22 mouse cellular contexts compared by ENCODE assay signal in genomic region chr3:153511151-153511580, GRCm38 (mm10).
DNase-seq lines count a peak whose midpoint lies in the region; ATAC-seq and TF ChIP-seq lines count a peak whose summit lies in the region.
"Had no signal": no experiment of that assay in that cellular context is flagged by ENCODE, and none has a peak within 500 bp of the region (broad histone marks: within the 10 kb centered on the region; RNA-seq: fewer than 3 reads in every experiment).

No protein-coding gene starts in this region.

- H3K36me3 ChIP-seq in kidney, postnatal 0 days (ENCODE audit: insufficient read depth, low read length) = peaks cover 3% of the 10 kb centered on the region; the same call in 1 of the 2 replicates
- peaks cover 1% of the 10 kb centered on the region; the same call in 1 of the 2 replicates for H3K36me3 ChIP-seq in kidney, embryonic 15.5 days
- H3K36me3 ChIP-seq in MEL (ENCODE audit: control insufficient read depth in 1 of 2, insufficient read depth in 2 of 2, low read length in 2 of 2) = peaks cover 6 to 43% of the 10 kb centered on the region in 2 experiments
- peaks cover 6% of the 10 kb centered on the region; the same call in 1 of the 2 replicates for H3K36me3 ChIP-seq in embryonic facial prominence, embryonic 12.5 days
- H3K36me3 ChIP-seq in kidney, embryonic 14.5 days (ENCODE audit: control insufficient read depth, insufficient read depth, low read length) = no peaks in the 10 kb centered on the region
- H3K36me3 ChIP-seq: heart, embryonic 12.5 days; hindbrain, embryonic 15.5 days; intestine, embryonic 15.5 days; neural tube, embryonic 15.5 days had no signal

- H3K4me3 ChIP-seq in kidney, postnatal 0 days (replicated peaks; ENCODE audit: low read depth, low read length) = no peak overlapping the region
- H3K4me3 ChIP-seq in kidney, embryonic 15.5 days (replicated peaks) = no peak overlapping the region
- H3K4me3 ChIP-seq in MEL (ENCODE audit: control insufficient read depth in 1 of 2, insufficient read depth in 1 of 2, low read depth in 2 of 2, low read length in 2 of 2) = peak overlapping the region; percentile 32 to 54
- H3K4me3 ChIP-seq in embryonic facial prominence, embryonic 12.5 days = no peak overlapping the region
- H3K4me3 ChIP-seq in kidney, embryonic 14.5 days (ENCODE audit: low read length) = no peak overlapping the region
- H3K4me3 ChIP-seq: embryonic facial prominence, embryonic 13.5 days; heart, embryonic 12.5 days; hindbrain, embryonic 15.5 days; intestine, embryonic 15.5 days; neural tube, embryonic 15.5 days had no signal

- peak in 1 of 2 experiments; percentile 62; a peak in 1 of 4 replicates for TF ChIP-seq POLR2A in MEL (IDR thresholded peaks at IDR 0.05; ENCODE audit: control insufficient read depth in 1 of 2, insufficient read depth in 1 of 2, low read depth in 1 of 2, low read length in 2 of 2, poor library complexity in 1 of 2)

- peak; percentile 85 to 96 for TF ChIP-seq EP300 in MEL (IDR thresholded peaks at IDR 0.05; ENCODE audit: low read depth in 1 of 2, low read length in 2 of 2)

- no peaks in the 10 kb centered on the region for H3K9me3 ChIP-seq in kidney, postnatal 0 days (replicated peaks; ENCODE audit: low read length)
- H3K9me3 ChIP-seq in kidney, embryonic 15.5 days (replicated peaks) = no peaks in the 10 kb centered on the region
- H3K9me3 ChIP-seq in MEL (replicated peaks; ENCODE audit: insufficient read depth, low read length) = no peaks in the 10 kb centered on the region
- no peaks in the 10 kb centered on the region for H3K9me3 ChIP-seq in embryonic facial prominence, embryonic 12.5 days
- no peaks in the 10 kb centered on the region for H3K9me3 ChIP-seq in kidney, embryonic 14.5 days (ENCODE audit: control insufficient read depth, low read length)
- H3K9me3 ChIP-seq: embryonic facial prominence, embryonic 13.5 days; heart, embryonic 12.5 days; hindbrain, embryonic 15.5 days; intestine, embryonic 15.5 days; neural tube, embryonic 15.5 days had no signal

- no peak overlapping the region for H3K9ac ChIP-seq in kidney, postnatal 0 days (ENCODE audit: low read depth, low read length)
- H3K9ac ChIP-seq in kidney, embryonic 15.5 days = no peak overlapping the region
- H3K9ac ChIP-seq in MEL (ENCODE audit: control insufficient read depth, low read depth, low read length, poor library complexity, severe bottlenecking) = peak overlapping the region; percentile 66
- H3K9ac ChIP-seq in embryonic facial prominence, embryonic 12.5 days = no peak overlapping the region
- H3K9ac ChIP-seq in kidney, embryonic 14.5 days (ENCODE audit: low read depth, low read length) = no peak overlapping the region
- H3K9ac ChIP-seq: embryonic facial prominence, embryonic 13.5 days; heart, embryonic 12.5 days; hindbrain, embryonic 15.5 days; intestine, embryonic 15.5 days; neural tube, embryonic 15.5 days had no signal

- H3K27me3 ChIP-seq in kidney, postnatal 0 days (ENCODE audit: insufficient read depth, low read length) = no peaks in the 10 kb centered on the region
- no peaks in the 10 kb centered on the region for H3K27me3 ChIP-seq in kidney, embryonic 15.5 days
- no peaks in the 10 kb centered on the region for H3K27me3 ChIP-seq in MEL (ENCODE audit: control insufficient read depth in 1 of 2, insufficient read depth in 2 of 2, low read length in 2 of 2)
- no peaks in the 10 kb centered on the region for H3K27me3 ChIP-seq in embryonic facial prominence, embryonic 12.5 days
- H3K27me3 ChIP-seq in kidney, embryonic 14.5 days (ENCODE audit: control insufficient read depth, insufficient read depth, low read length) = no peaks in the 10 kb centered on the region
- H3K27me3 ChIP-seq: CH12.LX; embryonic facial prominence, embryonic 13.5 days; heart, embryonic 12.5 days; hindbrain, embryonic 15.5 days; intestine, embryonic 15.5 days; neural tube, embryonic 15.5 days had no signal

- H3K79me2 ChIP-seq in MEL (ENCODE audit: control insufficient read depth, insufficient read depth, low read length, poor library complexity) = no peaks in the 10 kb centered on the region; the same call in 1 of the 2 replicates

- peak; percentile 18 for DNase-seq in kidney, postnatal 0 days (ENCODE audit: low spot score)
- peak; percentile 88 for DNase-seq in MEL (ENCODE audit: low read depth, low spot score)
- DNase-seq in lung, postnatal 36 days = peak; percentile 21
- no peak for DNase-seq in urinary bladder, postnatal 10 days (ENCODE audit: low spot score)
- DNase-seq: cerebellum, adult 18-20 months; gastrocnemius, postnatal 36 days; heart, postnatal 36 days; kidney, postnatal 14 days; midbrain, embryonic 14.5 days; right cerebral cortex, postnatal 14 days; spleen, adult 18-20 months; thymus, postnatal 25 days had no signal

- no peak overlapping the region for H3K4me2 ChIP-seq in kidney, postnatal 0 days (ENCODE audit: low read length)
- H3K4me2 ChIP-seq in kidney, embryonic 15.5 days = no peak overlapping the region
- H3K4me2 ChIP-seq in embryonic facial prominence, embryonic 12.5 days (replicated peaks) = no peak overlapping the region
- H3K4me2 ChIP-seq in kidney, embryonic 14.5 days (replicated peaks; ENCODE audit: low read depth, low read length) = no peak overlapping the region
- H3K4me2 ChIP-seq: embryonic facial prominence, embryonic 13.5 days; heart, embryonic 12.5 days; hindbrain, embryonic 15.5 days; intestine, embryonic 15.5 days; neural tube, embryonic 15.5 days had no signal

- ATAC-seq in kidney, postnatal 0 days (replicated peaks; ENCODE audit: low FRiP score, low read depth) = no peak
- no peak for ATAC-seq in kidney, embryonic 15.5 days (replicated peaks; ENCODE audit: low FRiP score)
- ATAC-seq in embryonic facial prominence, embryonic 12.5 days (ENCODE audit: insufficient number of reproducible peaks, insufficient read depth, low FRiP score, low TSS enrichment) = no peak
- ATAC-seq in kidney, embryonic 14.5 days (ENCODE audit: low FRiP score, low TSS enrichment) = no peak
- ATAC-seq: forebrain, embryonic 16.5 days; intestine, embryonic 15.5 days had no signal

- whole genome bisulfite sequencing in kidney, postnatal 0 days = 44% methylated on average over 7 of the region's 7 CpGs
- 40% methylated on average over 7 of the region's 7 CpGs for WGBS in kidney, embryonic 15.5 days
- WGBS in embryonic facial prominence, embryonic 12.5 days = 27% methylated on average over 7 of the region's 7 CpGs
- WGBS in kidney, embryonic 14.5 days = 45% methylated on average over 7 of the region's 7 CpGs

- H3K4me1 ChIP-seq in kidney, postnatal 0 days (replicated peaks; ENCODE audit: insufficient read depth, low read length) = peaks cover 15% of the 10 kb centered on the region
- H3K4me1 ChIP-seq in kidney, embryonic 15.5 days = peaks cover 40% of the 10 kb centered on the region
- peaks cover 34 to 45% of the 10 kb centered on the region in 2 experiments for H3K4me1 ChIP-seq in MEL (ENCODE audit: control insufficient read depth in 1 of 2, insufficient read depth in 2 of 2, low read length in 2 of 2)
- peaks cover 40% of the 10 kb centered on the region for H3K4me1 ChIP-seq in embryonic facial prominence, embryonic 12.5 days
- H3K4me1 ChIP-seq in kidney, embryonic 14.5 days (ENCODE audit: control insufficient read depth, insufficient read depth, low read length) = peaks cover 19% of the 10 kb centered on the region
- H3K4me1 ChIP-seq: intestine, embryonic 15.5 days had no signal

- TF ChIP-seq RAD21 in MEL (IDR thresholded peaks at IDR 0.05; ENCODE audit: low read depth, low read length) = no peak

- TF ChIP-seq CTCF in kidney, postnatal 0 days (IDR thresholded peaks at IDR 0.05; ENCODE audit: low read depth) = no peak
- no peak for TF ChIP-seq CTCF in MEL (IDR thresholded peaks at IDR 0.05 in 2 of 3, conservative IDR thresholded peaks at IDR 0.05 in 1 of 3; ENCODE audit: control insufficient read depth in 1 of 3, insufficient read depth in 1 of 3, low read depth in 2 of 3, low read length in 3 of 3, poor library complexity in 1 of 3, severe bottlenecking in 1 of 3)

- no peak overlapping the region for H3K27ac ChIP-seq in kidney, postnatal 0 days
- H3K27ac ChIP-seq in kidney, embryonic 15.5 days = no peak overlapping the region
- peak overlapping the region; percentile 91 for H3K27ac ChIP-seq in MEL (ENCODE audit: control insufficient read depth, low read depth, low read length)
- H3K27ac ChIP-seq in embryonic facial prominence, embryonic 12.5 days = 0 out of 2 replicates have a peak overlapping the region, but pooled peaks have one; percentile 41
- H3K27ac ChIP-seq in kidney, embryonic 14.5 days (ENCODE audit: low read depth, low read length) = no peak overlapping the region
- H3K27ac ChIP-seq: embryonic facial prominence, embryonic 13.5 days; hindbrain, embryonic 15.5 days; intestine, embryonic 15.5 days; neural tube, embryonic 15.5 days had no signal

TF ChIP-seq in MEL, 35 proteins besides CTCF, POLR2A, EP300 and RAD21 (continues in another document):
- TF ChIP-seq TBP (IDR thresholded peaks at IDR 0.05; ENCODE audit: low read depth, low read length) = peak; percentile 85
- 0 out of 2 replicates have a peak, but pooled peaks have one; percentile 51 for TF ChIP-seq HCFC1 (IDR thresholded peaks at IDR 0.05; ENCODE audit: low read depth, low read length)
- TF ChIP-seq GATA1 (IDR thresholded peaks at IDR 0.05; ENCODE audit: low read depth, low read length) = peak; percentile 93
- TF ChIP-seq ETS1 (IDR thresholded peaks at IDR 0.05; ENCODE audit: low read depth, low read length) = peak; percentile 92
- peak; percentile 55; the same call in 1 of the 2 replicates for TF ChIP-seq JUND (IDR thresholded peaks at IDR 0.05; ENCODE audit: low read depth, low read length)
- TF ChIP-seq TAL1 (IDR thresholded peaks at IDR 0.05; ENCODE audit: low read length) = peak; percentile 31
- peak; percentile 41; the same call in 1 of the 2 replicates for TF ChIP-seq KAT2A (conservative IDR thresholded peaks at IDR 0.05; ENCODE audit: low read depth, low read length)
- TF ChIP-seq MAZ (IDR thresholded peaks at IDR 0.05; ENCODE audit: low read depth, low read length) = peak; percentile 49; the same call in 1 of the 2 replicates
- peak; percentile 79 for TF ChIP-seq MXI1 (IDR thresholded peaks at IDR 0.05; ENCODE audit: low read depth, low read length)
- no peak for TF ChIP-seq POLR2AphosphoS5 (IDR thresholded peaks at IDR 0.05; ENCODE audit: borderline replicate concordance, low read depth, low read length)
- no peak for TF ChIP-seq SMC3 (IDR thresholded peaks at IDR 0.05; ENCODE audit: low read depth, low read length)
- TF ChIP-seq ZNF384 (IDR thresholded peaks at IDR 0.05; ENCODE audit: low read depth, low read length) = 0 out of 2 replicates have a peak, but pooled peaks have one; percentile 10
- TF ChIP-seq ZKSCAN1 (IDR thresholded peaks at IDR 0.05; ENCODE audit: low read depth, low read length) = no peak
- 0 out of 2 replicates have a peak, but pooled peaks have one; percentile 15 for TF ChIP-seq USF1 (IDR thresholded peaks at IDR 0.05; ENCODE audit: low read depth, low read length)
- TF ChIP-seq MAFK (IDR thresholded peaks at IDR 0.05; ENCODE audit: borderline replicate concordance, low read depth, low read length) = peak; percentile 59
- peak; percentile 81 for TF ChIP-seq MAX (IDR thresholded peaks at IDR 0.05; ENCODE audit: low read length)
- peak; percentile 73; the same call in 1 of the 2 replicates for TF ChIP-seq ZMIZ1 (IDR thresholded peaks at IDR 0.05; ENCODE audit: low read depth, low read length)

Comparison
In these comparisons a context has a peak if more than half of its experiments do, and no peak if none do; other contexts are left out.
1. H3K27ac ChIP-seq: peak in MEL (single experiment) and embryonic facial prominence, embryonic 12.5 days (single experiment); none in kidney, postnatal 0 days (single experiment), kidney, embryonic 15.5 days (single experiment) and kidney, embryonic 14.5 days (single experiment).
2. H3K4me3 ChIP-seq: peak in MEL (2 of 2); none in kidney, postnatal 0 days (single experiment), kidney, embryonic 15.5 days (single experiment), embryonic facial prominence, embryonic 12.5 days (single experiment) and kidney, embryonic 14.5 days (single experiment).